Mouse (Mus musculus): Measurements from ENCODE around the gene Cubn.

DNA sequence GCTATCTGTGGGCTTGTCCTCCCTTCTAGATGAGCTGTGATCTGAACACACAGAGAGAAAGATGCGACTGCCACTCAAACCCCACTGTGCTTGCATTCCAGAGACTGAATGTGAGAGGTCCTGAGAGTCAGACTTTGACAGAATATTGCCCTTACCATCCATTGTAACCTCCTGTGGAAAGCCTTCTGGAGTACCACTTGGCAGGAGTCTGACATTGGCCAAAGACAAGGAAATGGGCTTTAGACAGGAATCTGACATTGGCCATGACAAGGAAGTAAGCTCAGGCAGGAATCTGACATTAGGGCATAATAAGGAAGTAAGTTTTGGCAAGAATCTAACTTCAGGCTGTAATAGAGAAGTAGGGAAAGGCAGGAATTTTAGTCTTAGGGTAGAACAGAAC is 118.3 kb downstream of the Cubn start:
- TF ChIP-seq CTCF (IDR thresholded peaks at IDR 0.05; ENCODE audit: low read depth) (no peak), EP300 (optimal IDR thresholded peaks at IDR 0.05) (no peak)
